Mouse (Mus musculus) liver, embryonic 13.5 days (tissue): Measurements from ENCODE around the gene Spata48. TPM values are rescaled to one million over a fixed set of nuclear protein-coding genes. Genes with fewer than 3 reads are reported as not detected.

ENCODE experiments used
- ATAC-seq: fragments of 200-750 bp; cut with Nextera tagmentation; 2 replicates; pipeline ENCODE4 v1.8.0; 2017; ENCODE audit warnings: low read depth, mild to moderate bottlenecking, moderate number of reproducible peaks, moderate library complexity
- DNase-seq: peaks from one replicate; pipeline ENCODE4 v3.0.0; 2022
- H3K27ac ChIP-seq: fragments of 300-500 bp; sonication (generic); 2 replicates; pipeline ENCODE4 v1.5.1; 2015; ENCODE audit warnings: moderate library complexity, mild to moderate bottlenecking, inconsistent platforms
- H3K27me3 ChIP-seq: fragments of 300-500 bp; sonication (generic); 2 replicates; pipeline ENCODE4 v1.6.1; 2015; ENCODE audit warnings: mild to moderate bottlenecking, inconsistent platforms
- H3K36me3 ChIP-seq: fragments of 300-500 bp; sonication (generic); 2 replicates; pipeline ENCODE4 v1.6.1; 2015; ENCODE audit warnings: mild to moderate bottlenecking, inconsistent platforms
- H3K4me1 ChIP-seq: fragments of 300-500 bp; sonication (generic); replicated peaks from 2 replicates; pipeline ENCODE4 v1.6.1; 2015; ENCODE audit warnings: inconsistent platforms
- H3K4me2 ChIP-seq: fragments of 300-500 bp; sonication (generic); 2 replicates; pipeline ENCODE4 v1.6.1; 2015; ENCODE audit warnings: inconsistent platforms, mild to moderate bottlenecking, moderate library complexity
- H3K4me3 ChIP-seq: fragments of 300-500 bp; sonication (generic); replicated peaks from 2 replicates; pipeline ENCODE4 v1.5.1; 2015; ENCODE audit warnings: mild to moderate bottlenecking, inconsistent platforms
- H3K9ac ChIP-seq: fragments of 300-500 bp; sonication (generic); 2 replicates; pipeline ENCODE4 v1.6.1; 2015; ENCODE audit warnings: mild to moderate bottlenecking, inconsistent platforms
- H3K9me3 ChIP-seq: fragments of 300-500 bp; sonication (generic); replicated peaks from 2 replicates; pipeline ENCODE4 v1.6.1; 2016; ENCODE audit warnings: inconsistent platforms
- WGBS: fragments of 180-500 bp; shearing (Covaris S2); methylation state at CpG from one replicate; pipeline ENCODE4 v1.1.7; 2015; ENCODE audit not compliant: insufficient replicate concordance; 5-methylcytosine and 5-hydroxymethylcytosine counted together
- polyA plus RNA-seq: library from polyadenylated mRNA; unstranded; fragments of >200 nt; fragmentation: Nextera tagmentation; extraction: Ambion mirVana; gene quantifications from 2 replicates; pipeline ENCODE4 v1.2.1, GENCODE M21; 2015

Gene Spata48
- polyA plus RNA-seq, result 0.56 and 0.58 TPM in 2 replicates

DNA sequence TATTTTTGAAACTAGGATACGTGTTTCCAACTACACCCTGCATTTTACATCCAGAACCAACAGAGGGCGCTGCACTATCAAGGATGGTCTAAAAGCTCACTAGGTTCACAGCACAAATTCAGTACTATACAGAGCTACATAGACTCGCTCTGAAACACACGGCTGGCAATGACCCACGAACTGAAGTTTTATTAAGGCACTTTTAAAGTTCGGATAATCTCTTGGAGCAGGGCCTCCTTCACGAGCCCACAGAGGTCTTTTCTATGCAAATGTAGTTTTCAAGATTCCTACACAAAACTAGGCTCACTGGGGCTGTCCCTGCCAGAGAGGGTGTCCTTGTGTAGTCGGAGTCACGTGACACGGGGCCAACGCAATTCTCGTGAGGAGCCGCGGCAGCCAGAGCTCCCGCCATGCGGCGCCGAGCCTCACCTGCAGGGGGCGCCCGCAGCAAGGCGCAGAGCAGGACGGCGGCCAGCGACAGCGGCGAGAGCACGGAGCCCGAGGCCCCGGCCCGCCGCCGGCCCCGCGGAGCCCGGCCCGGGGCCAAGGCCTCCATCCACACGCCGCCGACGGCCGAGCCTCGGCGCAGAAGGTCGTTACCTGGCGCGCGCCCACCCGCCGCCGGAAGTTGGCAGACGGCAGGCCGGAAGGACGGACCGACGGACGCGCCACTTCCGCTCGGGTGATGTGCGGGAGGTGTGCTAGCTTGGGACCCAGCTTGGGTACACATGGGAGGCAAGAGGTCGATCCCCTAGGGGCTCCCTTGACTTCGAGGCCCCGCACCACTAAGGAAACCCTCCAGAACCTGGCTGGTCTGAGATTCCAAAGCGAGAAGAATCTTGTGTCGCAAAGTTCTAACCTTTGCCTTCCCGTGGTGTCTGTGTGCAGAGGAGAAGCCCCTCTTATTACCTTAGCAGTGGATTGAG lies at the start of gene Spata48, which contains the start of gene Zpbp:
TSS of gene Spata48 (plus strand) at position 460 of the 926 bp plus-strand sequence.
TSS of gene Zpbp (minus strand) at position 774 of the 926 bp plus-strand sequence.
- 1% methylated on average over 64 of the region's 66 CpGs for WGBS
- peak within 1 kb of the TSS; percentile 84 for H3K4me2 ChIP-seq
- peaks cover 11% of the 10 kb centered on the region for H3K4me1 ChIP-seq
- peak within 1 kb of the TSS; percentile 76 for H3K4me3 ChIP-seq
- H3K9me3 ChIP-seq, result no peaks in the 10 kb centered on the region
- ATAC-seq (peak; percentile 98), DNase-seq (peak; percentile 91)
- peak within 1 kb of the TSS; percentile 76 for H3K27ac ChIP-seq
- peak within 1 kb of the TSS; percentile 82 for H3K9ac ChIP-seq
- H3K27me3 ChIP-seq, result no peaks in the 10 kb centered on the region
- H3K36me3 ChIP-seq, result no peaks in the 10 kb centered on the region

DNA sequence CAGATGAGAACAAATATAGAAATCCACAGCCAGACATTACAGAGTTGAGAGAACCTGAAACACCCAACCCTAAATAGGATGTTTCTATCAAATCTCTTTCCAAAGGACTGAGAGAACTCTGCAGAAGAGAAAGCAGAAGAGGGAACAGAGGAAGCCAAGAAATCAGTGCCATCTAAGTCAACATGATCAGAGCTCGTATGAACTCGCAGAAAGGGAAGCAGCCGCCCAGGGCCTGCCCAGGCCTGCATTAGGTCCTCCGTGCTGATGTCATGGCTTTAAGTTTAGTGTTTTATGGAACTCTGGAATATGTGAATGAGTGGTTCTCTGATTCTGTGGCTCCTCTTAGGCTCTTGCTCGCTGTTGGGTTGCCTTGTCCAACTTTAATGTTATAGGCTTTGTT lies 47.7 kb upstream of the Spata48 start:
- Histone ChIP-seq H3K27ac (no peak overlapping the region), H3K9ac (no peak overlapping the region), H3K4me1 (no peaks in the 10 kb centered on the region), H3K36me3 (no peaks in the 10 kb centered on the region), H3K27me3 (no peaks in the 10 kb centered on the region), H3K4me3 (no peak overlapping the region), H3K9me3 (no peaks in the 10 kb centered on the region), H3K4me2 (no peak overlapping the region)
- ATAC-seq (no peak), DNase-seq (no peak)
- 51% methylated on average over 5 of the region's 5 CpGs for WGBS

- no peaks in the 10 kb centered on the region for H3K36me3 ChIP-seq
- no peak overlapping the region for H3K4me3 ChIP-seq
- ATAC-seq, result no peak
- H3K27ac ChIP-seq, result no peak overlapping the region
- H3K27me3 ChIP-seq, result no peaks in the 10 kb centered on the region
- H3K4me1 ChIP-seq, result no peaks in the 10 kb centered on the region
- WGBS, result 27% methylated on average over 2 of the region's 2 CpGs
- DNase-seq, result no peak
- H3K9ac ChIP-seq, result no peak overlapping the region
- H3K4me2 ChIP-seq, result no peak overlapping the region
- H3K9me3 ChIP-seq, result no peaks in the 10 kb centered on the region
Measured at GRCm38 (mm10) chr11:11417356-11417755, 44.5 kb upstream of the Spata48 start.

DNA sequence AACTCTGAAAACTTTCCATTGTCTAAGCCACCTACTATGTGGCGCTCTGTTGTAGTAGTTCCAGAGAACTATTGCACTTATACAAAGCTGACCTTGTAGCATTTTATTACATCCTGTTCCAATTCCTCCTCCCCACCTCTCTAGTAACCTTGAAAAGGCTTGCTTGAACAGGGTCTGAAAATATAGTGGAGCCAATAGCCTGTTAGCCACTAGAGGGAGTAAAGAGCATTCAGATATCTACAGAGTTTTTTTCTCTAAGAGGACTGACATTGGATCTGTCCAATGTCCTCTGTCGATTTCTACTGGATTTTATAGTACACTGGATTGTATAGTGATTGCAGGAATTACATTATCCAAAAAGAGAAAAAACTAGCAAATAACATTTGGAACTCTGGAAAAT lies 6.9 kb upstream of the Spata48 start:
- no peak for DNase-seq
- Histone ChIP-seq H3K36me3 (no peaks in the 10 kb centered on the region), H3K27me3 (no peaks in the 10 kb centered on the region), H3K9me3 (no peaks in the 10 kb centered on the region), H3K27ac (no peak overlapping the region), H3K9ac (no peak overlapping the region), H3K4me2 (no peak overlapping the region), H3K4me3 (no peak overlapping the region), H3K4me1 (no peaks in the 10 kb centered on the region)
- WGBS, result 16% methylated on average over 2 of the region's 2 CpGs
- no peak for ATAC-seq

- H3K27ac ChIP-seq, result 0 out of 2 replicates have a peak overlapping the region, but pooled peaks have one; percentile 76
- WGBS, result 63% methylated on average over 5 of the region's 5 CpGs
- peak overlapping the region; percentile 82 for H3K9ac ChIP-seq
- no peak for DNase-seq
- H3K4me3 ChIP-seq, result peak overlapping the region; percentile 76
- H3K4me1 ChIP-seq, result peaks cover 11% of the 10 kb centered on the region
- no peaks in the 10 kb centered on the region for H3K9me3 ChIP-seq
- H3K27me3 ChIP-seq, result no peaks in the 10 kb centered on the region
- H3K4me2 ChIP-seq, result peak overlapping the region; percentile 84
- no peaks in the 10 kb centered on the region for H3K36me3 ChIP-seq
- ATAC-seq, result no peak
Measured at GRCm38 (mm10) chr11:11462561-11462890, 632 bp downstream of the Spata48 start.

DNA sequence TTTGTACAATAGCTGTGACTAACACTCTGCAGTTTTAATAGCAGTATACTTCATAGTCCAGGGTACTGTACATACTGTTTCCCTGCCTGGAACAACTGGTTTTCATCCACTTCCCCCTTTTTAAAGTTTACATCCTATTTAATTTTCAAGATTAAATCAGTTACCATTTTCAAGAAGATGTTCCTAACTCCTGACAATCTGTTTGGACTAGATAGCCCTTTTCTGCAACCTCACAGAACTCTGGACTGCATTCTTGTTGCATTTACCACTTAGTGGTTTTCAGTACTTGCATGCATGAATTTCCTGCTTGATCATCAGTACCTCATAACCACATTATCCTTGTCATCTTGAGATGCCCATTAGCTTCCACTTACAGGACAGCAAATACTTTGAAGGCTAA lies 7.0 kb downstream of the Spata48 start:
- ATAC-seq (no peak), DNase-seq (no peak)
- no peaks in the 10 kb centered on the region for H3K36me3 ChIP-seq
- H3K4me3 ChIP-seq, result no peak overlapping the region
- H3K9me3 ChIP-seq, result no peaks in the 10 kb centered on the region
- H3K27ac ChIP-seq, result no peak overlapping the region
- H3K4me2 ChIP-seq, result no peak overlapping the region
- no peaks in the 10 kb centered on the region for H3K27me3 ChIP-seq
- H3K9ac ChIP-seq, result no peak overlapping the region
- no peaks in the 10 kb centered on the region for H3K4me1 ChIP-seq

DNA sequence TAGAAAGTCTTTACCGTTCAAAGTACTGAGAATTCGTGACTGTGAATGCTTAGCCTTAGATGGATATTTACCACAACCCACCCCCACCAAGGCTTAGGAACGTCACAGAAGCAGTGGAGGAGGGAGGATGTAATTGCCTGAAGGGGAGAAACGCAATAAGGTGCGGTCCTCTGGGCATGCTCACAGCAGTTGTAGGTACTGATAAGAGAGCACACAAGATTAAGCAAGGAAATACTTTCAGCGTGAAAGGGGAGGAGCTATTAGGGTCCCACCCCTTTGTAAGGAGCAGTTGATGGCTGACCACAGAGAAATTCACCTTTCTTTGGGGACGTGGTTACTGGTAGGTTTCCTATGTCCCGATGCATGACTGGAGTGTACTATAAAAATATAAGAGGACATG lies 22.5 kb downstream of the Spata48 start:
- ATAC-seq, result peak; percentile 70
- Histone ChIP-seq H3K9me3 (no peaks in the 10 kb centered on the region), H3K4me3 (no peak overlapping the region), H3K27ac (no peak overlapping the region), H3K9ac (no peak overlapping the region), H3K4me2 (peak overlapping the region; percentile 23; the same call in 1 of the 2 replicates), H3K27me3 (no peaks in the 10 kb centered on the region), H3K4me1 (peaks cover 6% of the 10 kb centered on the region; the same call in 1 of the 2 replicates), H3K36me3 (no peaks in the 10 kb centered on the region)
- no peak for DNase-seq
- 30% methylated on average over 8 of the region's 8 CpGs for WGBS

GRCm38 (mm10) chr11:11492044-11492443 lies 30.1 kb downstream of the Spata48 start:
- DNase-seq (no peak), ATAC-seq (no peak)
- 73% methylated on average over 5 of the region's 5 CpGs for WGBS
- no peaks in the 10 kb centered on the region for H3K27me3 ChIP-seq
- H3K9ac ChIP-seq, result no peak overlapping the region
- H3K4me2 ChIP-seq, result no peak overlapping the region
- no peak overlapping the region for H3K27ac ChIP-seq
- H3K36me3 ChIP-seq, result no peaks in the 10 kb centered on the region
- no peak overlapping the region for H3K4me3 ChIP-seq
- no peaks in the 10 kb centered on the region for H3K4me1 ChIP-seq
- no peaks in the 10 kb centered on the region for H3K9me3 ChIP-seq

DNA sequence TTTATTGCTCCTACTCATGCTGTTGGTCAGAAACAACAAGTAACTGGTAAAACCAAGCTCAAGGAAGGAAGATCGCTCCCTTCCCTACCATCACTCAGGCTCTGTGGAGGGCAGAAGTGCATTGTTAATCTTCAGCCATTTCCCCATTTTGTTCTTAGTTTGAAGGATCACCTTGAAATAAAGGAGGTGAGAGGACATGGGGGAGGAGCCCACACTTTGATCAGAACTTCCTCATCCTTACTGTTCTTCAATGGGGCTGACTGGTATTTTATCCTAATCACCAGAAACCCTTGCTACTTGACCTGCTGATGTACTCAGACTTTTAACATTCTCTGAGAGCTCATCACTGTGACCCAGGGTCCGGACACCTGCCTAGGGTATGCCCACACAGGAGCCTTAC lies 33.8 kb downstream of the Spata48 start:
- Histone ChIP-seq H3K9ac (no peak overlapping the region), H3K4me3 (no peak overlapping the region), H3K36me3 (no peaks in the 10 kb centered on the region), H3K4me2 (no peak overlapping the region), H3K9me3 (no peaks in the 10 kb centered on the region), H3K4me1 (0 out of 2 replicates have a peak, but pooled peaks cover 4% of the 10 kb centered on the region), H3K27me3 (no peaks in the 10 kb centered on the region), H3K27ac (no peak overlapping the region)
- no peak for DNase-seq
- ATAC-seq, result no peak
- WGBS, result 65% methylated on average over 2 of the region's 2 CpGs

GRCm38 (mm10) chr11:11499944-11500343 lies 38.0 kb downstream of the Spata48 start:
- H3K9me3 ChIP-seq, result no peaks in the 10 kb centered on the region
- 0 out of 2 replicates have a peak, but pooled peaks cover 4% of the 10 kb centered on the region for H3K4me1 ChIP-seq
- no peak overlapping the region for H3K4me2 ChIP-seq
- no peaks in the 10 kb centered on the region for H3K36me3 ChIP-seq
- no peak for ATAC-seq
- no peak overlapping the region for H3K4me3 ChIP-seq
- 20% methylated on average over 10 of the region's 10 CpGs for WGBS
- peak; percentile 13 for DNase-seq
- H3K27ac ChIP-seq, result no peak overlapping the region
- H3K9ac ChIP-seq, result no peak overlapping the region
- H3K27me3 ChIP-seq, result no peaks in the 10 kb centered on the region

- no peaks in the 10 kb centered on the region for H3K27me3 ChIP-seq
- H3K4me2 ChIP-seq, result no peak overlapping the region
- no peaks in the 10 kb centered on the region for H3K4me1 ChIP-seq
- no peaks in the 10 kb centered on the region for H3K9me3 ChIP-seq
- H3K4me3 ChIP-seq, result no peak overlapping the region
- WGBS, result 68% methylated on average over 2 of the region's 2 CpGs
- ATAC-seq (no peak), DNase-seq (no peak)
- no peak overlapping the region for H3K9ac ChIP-seq
- no peaks in the 10 kb centered on the region for H3K36me3 ChIP-seq
- H3K27ac ChIP-seq, result no peak overlapping the region
Measured at GRCm38 (mm10) chr11:11506187-11506586, 44.3 kb downstream of the Spata48 start.

DNA sequence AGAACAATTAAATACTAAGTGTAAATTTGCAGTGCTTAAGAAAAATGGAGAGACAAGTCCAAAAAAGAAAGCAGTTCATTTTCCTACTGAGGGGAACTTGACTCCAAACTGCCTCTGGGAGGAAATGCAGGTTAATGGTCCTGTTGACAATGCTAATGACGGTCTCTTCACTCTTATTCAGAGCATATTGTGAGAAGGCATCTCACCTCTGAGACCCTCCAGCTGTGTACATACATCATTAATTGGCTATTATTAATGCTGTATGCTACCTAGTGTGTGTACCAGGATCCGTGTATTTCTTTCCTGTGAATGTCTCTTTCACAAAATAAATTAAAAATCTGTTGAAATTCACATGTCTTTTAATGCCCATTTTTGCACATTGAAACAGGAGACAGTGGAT lies 47.5 kb downstream of the Spata48 start:
- Histone ChIP-seq H3K9ac (no peak overlapping the region), H3K4me3 (no peak overlapping the region), H3K4me2 (no peak overlapping the region), H3K9me3 (no peaks in the 10 kb centered on the region), H3K27me3 (no peaks in the 10 kb centered on the region), H3K27ac (no peak overlapping the region), H3K4me1 (no peaks in the 10 kb centered on the region), H3K36me3 (no peaks in the 10 kb centered on the region)
- no peak for DNase-seq
- WGBS, result 67% methylated on average over 2 of the region's 2 CpGs
- no peak for ATAC-seq
